ENCODE assay signal across 18 mouse cellular contexts in the genomic region with DNA sequence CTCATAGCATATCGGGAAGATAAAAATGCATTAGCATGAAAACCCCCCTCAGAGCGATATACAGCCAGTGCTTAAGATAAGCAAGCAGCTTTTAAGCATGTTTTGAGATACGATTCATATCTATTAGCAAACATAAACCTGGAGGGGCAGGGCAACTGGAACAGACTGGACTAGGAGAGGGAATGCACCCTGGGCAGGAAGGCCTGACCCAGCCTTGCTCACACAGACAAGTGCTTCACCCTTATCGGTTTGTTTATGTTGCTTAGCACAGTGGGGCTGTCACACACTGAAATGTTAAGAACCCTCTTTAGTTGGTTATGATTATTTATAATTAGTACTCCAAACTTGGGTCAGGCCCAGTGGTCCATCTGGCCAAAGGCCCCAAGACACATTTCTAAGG. TPM values are rescaled to one million over a fixed set of nuclear protein-coding genes. Genes with fewer than 3 reads are reported as not detected.
A peak's percentile ranks its signal among the peaks of the same experiment; 100 is the strongest.
DNase-seq lines count a peak whose midpoint lies in the region; ATAC-seq lines count a peak whose summit lies in the region.
"Had no signal": no experiment of that assay in that cellular context is flagged by ENCODE, and none has a peak within 500 bp of the region (broad histone marks: within the 10 kb centered on the region; RNA-seq: fewer than 3 reads in every experiment).

No protein-coding gene starts in this region.

- H3K9me3 ChIP-seq in heart, embryonic 16.5 days (replicated peaks; ENCODE audit: control insufficient read depth, low read length) = no peaks in the 10 kb centered on the region
- no peaks in the 10 kb centered on the region for H3K9me3 ChIP-seq in liver, embryonic 13.5 days (replicated peaks)
- H3K9me3 ChIP-seq: embryonic facial prominence, embryonic 10.5 days; forebrain, embryonic 12.5 days; hindbrain, embryonic 12.5 days; kidney, embryonic 15.5 days; limb, embryonic 13.5 days had no signal

- H3K4me3 ChIP-seq in heart, embryonic 16.5 days (ENCODE audit: low read length) = no peak overlapping the region
- H3K4me3 ChIP-seq in liver, embryonic 13.5 days (replicated peaks) = no peak overlapping the region
- H3K4me3 ChIP-seq: embryonic facial prominence, embryonic 10.5 days; forebrain, embryonic 12.5 days; hindbrain, embryonic 12.5 days; kidney, embryonic 15.5 days; limb, embryonic 13.5 days had no signal

- no peak overlapping the region for H3K4me2 ChIP-seq in heart, embryonic 16.5 days (ENCODE audit: low read depth, low read length)
- H3K4me2 ChIP-seq in liver, embryonic 13.5 days = 0 out of 2 replicates have a peak overlapping the region, but pooled peaks have one; percentile 6
- H3K4me2 ChIP-seq: forebrain, embryonic 12.5 days; hindbrain, embryonic 12.5 days; kidney, embryonic 15.5 days; limb, embryonic 13.5 days; midbrain, embryonic 11.5 days had no signal

- H3K27ac ChIP-seq in heart, embryonic 16.5 days (ENCODE audit: low read length) = no peak overlapping the region
- H3K27ac ChIP-seq in liver, embryonic 13.5 days = no peak overlapping the region
- H3K27ac ChIP-seq: embryonic facial prominence, embryonic 10.5 days; forebrain, embryonic 12.5 days; hindbrain, embryonic 12.5 days; kidney, embryonic 15.5 days; limb, embryonic 13.5 days had no signal

- no peak overlapping the region for H3K9ac ChIP-seq in heart, embryonic 16.5 days (ENCODE audit: low read length)
- no peak overlapping the region for H3K9ac ChIP-seq in liver, embryonic 13.5 days
- H3K9ac ChIP-seq: forebrain, embryonic 12.5 days; hindbrain, embryonic 12.5 days; kidney, embryonic 15.5 days; limb, embryonic 13.5 days had no signal

- no peaks in the 10 kb centered on the region for H3K36me3 ChIP-seq in heart, embryonic 16.5 days (ENCODE audit: control insufficient read depth, insufficient read depth)
- H3K36me3 ChIP-seq in liver, embryonic 13.5 days = no peaks in the 10 kb centered on the region
- H3K36me3 ChIP-seq: embryonic facial prominence, embryonic 10.5 days; forebrain, embryonic 12.5 days; hindbrain, embryonic 12.5 days; kidney, embryonic 15.5 days; limb, embryonic 13.5 days had no signal

- H3K4me1 ChIP-seq in heart, embryonic 16.5 days (ENCODE audit: control insufficient read depth, insufficient read depth, low read length) = peaks cover 27% of the 10 kb centered on the region
- peaks cover 54% of the 10 kb centered on the region for H3K4me1 ChIP-seq in liver, embryonic 13.5 days (replicated peaks)

- 34% methylated on average over 4 of the region's 4 CpGs for WGBS in heart, embryonic 16.5 days
- WGBS in liver, embryonic 13.5 days (ENCODE audit: insufficient replicate concordance) = 26% methylated on average over 4 of the region's 4 CpGs

- no peak for DNase-seq in heart, postnatal 36 days
- peak; percentile 21 for DNase-seq in c-Kit-positive CD71-positive TER-119-positive erythroid progenitor cells, embryonic 14.5 days (ENCODE audit: low spot score)
- peak; percentile 36 for DNase-seq in liver, embryonic 13.5 days
- no peak for DNase-seq in T-cell, adult 2 months (ENCODE audit: low spot score)
- no peak for DNase-seq in kidney, adult 18-20 months
- no peak for DNase-seq in kidney, postnatal 4 days
- DNase-seq: adrenal gland, postnatal 36 days; cerebellum, adult 8-10 months; gastrocnemius, postnatal 10 days; retina, postnatal 1 day had no signal

- H3K27me3 ChIP-seq in heart, embryonic 16.5 days (ENCODE audit: control insufficient read depth, insufficient read depth, low read length) = no peaks in the 10 kb centered on the region
- H3K27me3 ChIP-seq in liver, embryonic 13.5 days = no peaks in the 10 kb centered on the region
- H3K27me3 ChIP-seq: forebrain, embryonic 12.5 days; hindbrain, embryonic 12.5 days; kidney, embryonic 15.5 days; limb, embryonic 13.5 days had no signal

- peak; percentile 76 for ATAC-seq in heart, embryonic 16.5 days (replicated peaks; ENCODE audit: extremely low read depth, insufficient read depth, low FRiP score)
- ATAC-seq in liver, embryonic 13.5 days (ENCODE audit: low read depth) = peak; percentile 83
- ATAC-seq in megakaryocyte progenitor cell, adult 5-6 weeks (replicated peaks; ENCODE audit: poor library complexity) = peak; percentile 52

- intact Hi-C loops in heart, postnatal 36 days (cut with DNase I) = no loop called here

RNA-seq across cellular contexts. Expression of a gene that starts 51.5 kb away (rescaled TPM):
- 21.5 and 24.8 TPM in 2 replicates for polyA plus RNA-seq in heart, embryonic 16.5 days (2015; fragmentation: Nextera tagmentation; extraction: Ambion mirVana)
- total RNA-seq in heart, postnatal 36 days (2021) = 10 to 100 TPM; 12.3 to 12.7 TPM
- 8.5 and 9.9 TPM in 2 replicates for polyA plus RNA-seq in liver, embryonic 13.5 days (2015; fragmentation: Nextera tagmentation; extraction: Ambion mirVana)
- 33.9 and 38.5 TPM in 2 replicates for total RNA-seq in megakaryocyte progenitor cell, adult 5-6 weeks (2015)
- 26.1 and 37.4 TPM in 2 replicates for total RNA-seq in megakaryocyte progenitor cell, adult 5-6 weeks (2017)

Comparison
In these comparisons a context has a peak if more than half of its experiments do, and no peak if none do; other contexts are left out.
1. DNase-seq: peak in c-Kit-positive CD71-positive TER-119-positive erythroid progenitor cells, embryonic 14.5 days (single experiment) and liver, embryonic 13.5 days (single experiment); none in heart, postnatal 36 days (0 of 2), T-cell, adult 2 months (single experiment), kidney, adult 18-20 months (single experiment) and kidney, postnatal 4 days (0 of 2).
2. Peak in every context shown above with its lines, with median percentiles within 50 percentile points of each other: ATAC-seq.